Mouse (Mus musculus): Measurements from ENCODE around the gene Zzef1.
"Not testable (repeated sequence)": the region's sequence is repeated elsewhere in the genome, so short reads cannot be mapped to it uniquely, and the experiment has no call there.

The Zzef1 gene

DNA sequence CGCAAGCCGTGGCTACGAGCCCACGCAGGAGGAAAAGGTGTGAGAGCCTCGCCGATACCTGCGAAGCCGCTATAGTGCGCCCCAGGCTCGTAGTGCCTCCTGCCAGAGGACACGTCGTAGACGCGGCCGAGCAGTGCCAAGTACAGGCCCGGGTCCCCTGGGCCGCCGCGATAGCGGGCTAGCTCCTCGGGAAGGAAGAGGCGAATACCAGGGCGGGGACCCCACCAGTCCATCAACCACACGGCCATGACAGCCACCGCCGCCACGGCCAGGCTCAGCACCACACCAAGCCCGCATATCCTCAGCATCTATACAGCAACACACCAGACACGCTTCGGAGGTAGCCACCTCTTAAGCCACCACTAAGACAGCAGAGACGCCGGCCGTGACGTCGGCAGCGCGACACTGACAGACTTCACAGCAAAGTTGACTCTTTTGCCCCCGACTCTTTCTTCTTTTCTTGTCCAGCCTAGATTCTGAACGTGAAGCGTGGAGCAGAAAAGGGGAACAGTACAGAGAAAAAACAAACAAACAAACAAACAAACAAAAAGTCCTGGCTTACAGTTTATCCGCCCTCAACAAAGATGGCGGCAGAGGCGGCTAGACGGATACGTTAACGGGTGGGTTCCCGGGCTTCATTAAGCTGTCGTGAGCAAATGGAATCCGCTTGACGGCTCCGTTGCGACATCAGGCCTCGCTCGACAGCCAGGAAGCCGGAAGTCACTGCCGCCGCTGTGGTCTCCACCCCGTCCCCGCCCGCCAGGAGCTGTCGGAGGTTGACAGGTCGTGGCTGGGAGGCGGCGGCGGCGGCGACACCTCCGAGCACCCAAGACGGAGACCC is at the start of gene Zzef1, which contains the start of gene Cyb5d2:
Zzef1 (plus strand) TSS at position 772 of the 841 bp plus-strand sequence.
Cyb5d2 (minus strand) TSS at position 688 of the 841 bp plus-strand sequence.
- DNase-seq, result peak; percentile 96 to 98

DNA sequence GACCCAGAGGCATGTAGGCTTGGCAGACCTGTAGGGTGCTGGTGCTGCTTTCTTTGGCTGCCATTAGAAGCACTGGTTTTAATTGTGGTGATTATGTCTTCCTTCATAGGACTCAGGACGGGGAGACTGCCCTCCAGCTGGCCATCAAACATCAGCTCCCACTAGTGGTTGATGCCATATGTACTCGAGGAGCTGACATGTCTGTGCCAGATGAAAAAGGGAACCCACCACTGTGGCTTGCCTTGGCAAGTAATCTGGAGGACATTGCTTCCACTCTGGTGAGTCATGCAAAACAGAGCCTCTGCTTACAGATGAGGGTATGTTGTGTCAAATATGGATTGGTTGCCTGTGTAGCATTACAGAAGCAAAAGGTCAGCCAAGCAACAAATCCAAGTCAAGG is 44.1 kb upstream of the Zzef1 start:
- DNase-seq, result peak; percentile 19 to 35

DNA sequence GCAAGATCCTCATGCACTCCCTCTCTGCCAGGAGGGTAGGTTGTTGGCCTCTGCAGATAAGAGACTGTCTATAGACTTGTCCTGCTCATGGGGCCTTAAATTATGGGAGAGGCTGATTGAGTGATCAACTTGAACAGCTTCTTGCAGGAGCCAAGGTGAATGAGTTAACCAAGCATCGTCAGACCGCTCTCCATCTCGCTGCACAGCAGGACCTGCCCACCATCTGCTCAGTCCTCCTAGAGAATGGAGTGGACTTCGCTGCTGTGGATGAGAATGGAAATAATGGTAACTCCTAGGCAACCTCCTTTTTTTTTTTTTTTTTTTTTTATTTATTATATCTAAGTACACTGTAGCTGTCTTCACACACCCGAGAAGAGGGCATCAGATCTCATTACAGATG is 37.7 kb upstream of the Zzef1 start:
- no peak for DNase-seq

DNA sequence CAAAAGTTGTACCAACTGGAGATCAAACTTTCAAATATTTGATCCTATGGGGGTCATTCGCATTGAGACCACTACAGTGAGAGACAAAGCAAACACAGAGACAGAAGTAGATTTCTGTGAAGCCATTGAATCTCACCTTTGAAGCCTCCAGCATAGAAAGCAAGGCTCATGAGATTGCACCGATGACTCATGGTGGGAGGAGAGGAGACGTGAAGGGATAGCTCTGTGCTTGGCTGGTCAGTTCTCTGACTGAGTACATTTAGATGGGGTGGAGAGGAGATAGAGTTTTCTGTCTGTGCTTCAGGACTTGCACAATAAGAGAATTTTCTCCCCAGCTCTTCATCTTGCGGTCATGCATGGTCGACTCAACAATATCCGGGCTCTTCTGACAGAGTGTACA is 36.4 kb upstream of the Zzef1 start:
- DNase-seq, result no peak

DNA sequence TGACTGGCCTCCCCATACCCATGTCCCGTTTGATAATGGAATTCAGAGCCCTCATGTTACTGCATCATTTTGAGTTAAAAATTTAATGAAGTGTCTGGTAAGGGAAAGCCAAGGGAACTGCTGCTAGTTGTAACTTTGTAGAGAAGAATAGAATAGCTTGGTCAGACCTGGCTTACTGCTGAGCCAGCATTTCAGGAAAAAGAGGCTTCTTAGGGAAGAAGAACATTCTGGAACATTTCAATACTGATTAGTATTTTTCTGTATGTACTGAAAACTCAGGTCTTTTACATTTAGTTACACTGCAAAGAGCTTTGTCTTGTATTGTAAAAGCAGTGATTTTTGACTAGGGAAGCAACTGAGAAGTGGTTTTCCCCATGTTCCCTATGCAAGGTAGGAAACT is 35.2 kb upstream of the Zzef1 start:
- no peak for DNase-seq

DNA sequence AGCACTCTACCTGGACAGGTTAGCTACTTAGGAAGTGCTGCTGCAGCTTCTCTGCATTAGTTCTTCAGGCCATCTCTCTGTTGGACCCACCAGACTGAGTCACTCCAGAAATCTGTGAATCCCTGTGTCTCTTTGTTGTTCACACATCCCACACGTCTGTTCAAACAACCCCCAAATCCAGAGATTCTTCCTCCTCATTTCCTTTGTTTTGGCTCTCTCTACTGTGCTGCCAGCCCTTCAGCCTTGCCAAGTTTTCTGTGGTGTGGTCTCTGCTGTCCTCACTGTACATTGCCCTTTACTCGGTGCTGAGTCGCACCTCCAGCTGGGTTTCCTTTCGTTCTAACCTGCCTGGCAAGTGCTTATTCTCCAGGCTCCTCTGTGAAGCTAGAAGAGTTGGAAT is 31.8 kb upstream of the Zzef1 start:
- no peak for DNase-seq

DNA sequence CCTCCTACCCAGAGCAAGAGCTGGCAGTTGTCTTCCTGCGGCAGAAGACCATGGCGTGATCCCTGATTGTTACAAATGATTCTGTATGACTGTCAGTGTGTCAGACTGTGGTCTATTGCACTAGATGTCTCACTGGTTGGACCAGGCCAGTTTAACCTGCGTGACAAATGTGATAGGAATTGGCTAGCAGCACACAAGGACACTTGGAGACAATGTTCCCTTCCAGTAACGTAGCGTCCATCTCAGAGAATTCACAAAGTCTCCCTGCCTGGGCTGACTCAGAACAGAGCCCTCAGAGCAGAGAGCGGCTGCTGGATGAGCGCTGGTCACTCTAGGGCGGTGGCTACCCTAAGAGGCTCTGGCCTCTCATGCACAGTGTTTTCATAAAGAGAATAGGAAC is 28.3 kb upstream of the Zzef1 start:
- no peak for DNase-seq

DNA sequence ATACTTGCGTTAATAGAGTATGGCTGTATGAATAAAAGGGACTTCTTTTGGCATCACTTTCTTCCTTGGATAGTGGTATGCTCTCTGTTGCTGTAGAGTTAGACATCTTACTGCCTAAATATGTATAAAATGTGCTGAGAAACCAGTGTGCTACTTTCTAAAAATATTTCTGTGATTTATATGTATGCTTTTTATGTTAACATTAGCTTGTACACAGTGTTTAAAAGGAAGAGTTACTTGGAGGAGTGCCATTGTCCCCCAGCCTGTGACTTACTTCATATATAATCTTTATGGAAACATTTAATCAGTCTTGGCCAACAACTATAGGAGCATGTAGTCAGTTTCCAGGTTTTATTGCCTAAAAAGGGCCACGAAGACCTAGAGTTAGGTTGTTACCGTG is 27.0 kb upstream of the Zzef1 start:
- no peak for DNase-seq

DNA sequence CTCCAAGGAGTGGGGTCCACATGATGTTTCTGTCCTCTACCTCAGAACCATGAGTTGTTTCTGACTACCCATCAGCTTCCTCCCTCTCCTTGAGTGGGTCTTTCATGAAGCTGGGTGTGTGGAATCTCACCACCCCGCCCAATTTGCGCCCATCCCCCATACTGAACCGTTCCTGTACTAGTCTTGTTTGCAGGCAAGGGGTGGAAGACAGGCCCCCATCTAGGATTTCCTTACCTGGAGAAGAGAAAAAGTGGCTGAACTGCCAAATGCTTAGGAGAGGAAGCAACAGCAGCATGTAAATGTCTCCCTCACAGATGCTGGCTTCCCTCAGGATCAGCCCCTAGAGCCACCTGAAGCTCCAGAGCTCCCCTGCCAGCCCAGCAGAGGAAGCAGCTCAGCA is 25.7 kb upstream of the Zzef1 start:
- no peak for DNase-seq

DNA sequence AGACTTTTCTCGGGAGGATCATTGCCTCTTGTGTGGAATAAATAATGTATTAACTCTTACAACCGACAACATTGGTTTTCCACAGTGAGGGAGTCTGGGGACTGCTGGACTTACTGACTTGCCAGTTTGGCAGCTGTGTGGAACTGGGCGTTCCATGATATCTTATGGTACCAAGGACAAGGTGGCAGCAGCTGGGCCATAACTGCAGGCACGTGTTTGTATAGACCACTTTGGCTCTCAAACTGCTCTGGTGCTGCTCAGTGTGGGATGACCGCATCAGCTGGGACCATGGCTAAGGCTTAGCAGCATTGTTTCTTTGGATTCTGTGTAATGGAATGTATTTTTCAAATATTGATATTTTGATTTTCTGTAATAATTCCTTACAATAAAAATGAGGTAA is 25.2 kb upstream of the Zzef1 start:
- DNase-seq, result peak in 1 of 2 experiments; percentile 52

DNA sequence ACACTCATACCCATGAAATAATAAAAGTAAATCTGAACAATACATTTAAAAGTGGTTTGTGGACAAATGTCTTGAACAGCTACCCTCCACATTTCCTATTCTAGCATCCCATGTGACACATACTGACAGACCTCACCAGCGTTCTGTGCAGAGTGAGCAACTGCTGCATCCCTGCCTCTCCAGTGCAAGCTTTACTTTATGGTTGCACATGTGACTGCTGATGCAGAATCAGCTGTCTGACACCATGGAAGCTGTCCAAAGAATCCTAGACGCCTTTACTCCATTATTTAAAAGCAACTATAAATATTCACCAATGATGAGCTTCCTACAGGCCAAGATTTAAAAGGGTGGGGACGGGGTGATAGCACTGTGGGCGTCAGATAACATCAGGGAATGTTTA is 24.6 kb upstream of the Zzef1 start:
- DNase-seq, result peak; percentile 15 to 27

DNA sequence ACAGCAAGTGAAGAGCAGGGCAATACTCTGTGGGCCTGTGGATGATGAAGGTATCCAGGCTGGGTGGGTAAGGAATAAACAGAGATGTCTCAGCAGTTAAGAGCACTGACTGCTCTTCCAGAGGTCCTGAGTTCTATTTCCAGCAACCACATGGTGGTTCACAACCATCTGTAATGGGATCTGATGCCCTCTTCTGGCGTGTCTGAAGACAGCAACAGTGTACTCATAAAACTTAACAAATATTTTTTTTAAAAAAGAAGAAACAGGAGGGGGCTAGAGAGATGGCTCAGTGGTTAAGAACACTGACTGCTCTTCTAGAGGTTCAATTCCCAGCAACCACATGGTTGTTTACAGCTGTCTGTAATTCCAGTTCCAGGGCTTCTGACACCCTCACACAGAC is 23.4 kb upstream of the Zzef1 start:
- not testable (repeated sequence) for DNase-seq

DNA sequence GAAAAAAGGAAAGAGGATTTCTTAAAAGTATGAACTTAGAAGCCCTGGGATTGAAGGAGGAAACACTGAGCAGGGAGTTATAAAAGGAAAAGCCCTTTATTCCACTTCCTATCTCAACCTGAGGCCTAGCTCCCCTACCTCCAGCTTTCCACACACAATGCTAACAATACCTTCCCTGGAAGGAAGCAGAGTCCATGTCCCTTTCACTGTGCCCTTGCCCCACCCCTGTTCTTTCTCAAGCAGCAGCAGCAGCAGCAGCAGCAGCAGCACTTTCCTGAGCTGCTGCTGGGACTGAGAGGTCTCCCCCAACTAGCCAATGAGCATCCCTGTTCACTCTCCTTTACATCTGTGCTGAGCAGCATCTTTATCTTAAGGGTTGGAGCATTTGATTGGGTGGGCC is 17.1 kb upstream of the Zzef1 start:
- DNase-seq, result no peak

DNA sequence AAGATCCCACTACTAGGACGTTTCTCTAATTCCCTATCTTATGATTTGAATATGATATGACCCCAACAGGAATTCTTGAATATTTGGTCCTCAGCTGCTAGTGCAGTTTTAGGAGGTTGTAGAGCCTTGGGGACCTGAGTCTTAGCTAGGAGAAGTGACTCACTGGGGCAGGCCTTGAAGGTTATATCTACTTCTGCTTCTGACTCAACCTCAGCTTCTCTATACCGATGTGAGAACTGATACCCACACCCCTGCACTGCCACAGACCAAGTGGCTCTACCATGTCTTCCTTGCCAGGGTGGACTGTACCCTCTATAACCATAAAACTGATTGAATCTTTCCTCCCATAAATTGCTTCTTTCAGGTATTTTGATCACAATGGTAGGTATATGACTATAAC is 13.9 kb upstream of the Zzef1 start:
- no peak for DNase-seq

DNA sequence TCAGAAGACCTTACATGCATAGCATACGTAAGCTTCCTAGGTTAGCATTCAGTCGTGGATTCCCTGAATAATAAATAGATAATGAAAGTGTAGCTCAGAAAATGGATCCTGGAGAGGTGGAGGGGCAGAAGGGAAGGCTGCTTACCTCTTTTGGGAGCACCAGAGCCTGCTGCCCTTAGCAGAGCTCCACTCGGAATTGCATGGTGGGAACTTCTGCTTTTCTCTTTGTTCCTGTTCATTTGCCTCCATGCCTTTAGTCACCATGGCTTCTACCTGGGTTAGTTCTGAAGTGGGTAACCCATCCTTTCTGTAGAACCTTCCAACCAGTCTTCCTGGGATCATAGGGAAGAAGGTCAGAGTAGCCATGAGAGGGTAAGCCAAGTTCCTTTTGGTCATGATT is 13.5 kb upstream of the Zzef1 start:
- DNase-seq, result no peak

DNA sequence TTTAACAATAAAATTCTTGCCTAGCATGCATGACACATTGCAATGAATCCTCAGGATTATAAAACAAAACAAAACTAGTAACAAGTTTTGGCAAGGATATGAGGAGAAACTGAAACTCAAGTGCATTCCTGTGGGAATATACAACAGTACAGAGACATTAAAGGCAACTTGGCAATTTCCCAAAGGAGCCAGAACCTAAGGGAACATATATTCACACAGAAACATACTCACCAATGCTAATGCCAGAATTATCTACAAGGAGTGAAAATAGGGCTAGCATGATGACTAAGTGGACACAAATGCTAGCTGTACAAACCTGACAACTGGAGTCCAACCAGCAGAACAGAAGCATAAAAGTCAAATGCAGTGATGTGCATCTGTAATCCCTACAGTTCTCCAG is 4.0 kb upstream of the Zzef1 start:
- DNase-seq, result no peak

DNA sequence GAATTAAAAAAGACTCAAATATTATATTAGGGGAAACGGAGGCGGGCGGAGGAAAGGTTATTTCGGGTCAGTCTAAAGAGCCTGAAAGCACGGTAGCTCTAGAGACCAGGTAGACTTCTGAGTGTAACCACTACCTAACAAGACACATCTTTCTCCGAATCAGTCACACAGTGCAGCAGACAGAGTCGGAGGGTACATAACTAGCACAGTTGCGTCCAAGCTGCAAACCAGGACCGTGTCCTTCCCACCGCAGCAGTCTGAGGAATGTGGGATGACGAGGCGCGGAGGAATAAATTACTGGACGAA is 924 bp upstream of the Zzef1 start:
- DNase-seq, result no peak

DNA sequence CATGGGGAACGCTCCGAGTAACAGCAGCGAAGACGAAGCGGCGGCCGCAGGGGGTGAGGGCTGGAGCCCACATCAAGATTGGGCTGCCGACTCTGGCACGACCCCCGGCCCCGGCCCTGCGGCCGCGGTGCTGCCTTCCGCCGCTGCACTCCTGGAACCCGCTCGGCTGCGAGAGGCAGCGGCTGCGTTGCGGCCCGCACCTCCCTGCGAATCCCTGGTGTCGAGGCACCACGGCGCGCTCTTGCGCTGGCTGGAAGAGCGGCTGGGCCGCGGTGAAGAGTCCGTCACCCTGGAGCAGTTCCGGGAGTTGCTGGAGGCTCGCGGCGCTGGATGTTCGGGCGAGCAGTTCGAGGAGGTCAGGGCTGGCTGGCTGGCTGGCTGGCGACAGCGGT is 266 bp downstream of the Zzef1 start:
- no peak for DNase-seq

DNA sequence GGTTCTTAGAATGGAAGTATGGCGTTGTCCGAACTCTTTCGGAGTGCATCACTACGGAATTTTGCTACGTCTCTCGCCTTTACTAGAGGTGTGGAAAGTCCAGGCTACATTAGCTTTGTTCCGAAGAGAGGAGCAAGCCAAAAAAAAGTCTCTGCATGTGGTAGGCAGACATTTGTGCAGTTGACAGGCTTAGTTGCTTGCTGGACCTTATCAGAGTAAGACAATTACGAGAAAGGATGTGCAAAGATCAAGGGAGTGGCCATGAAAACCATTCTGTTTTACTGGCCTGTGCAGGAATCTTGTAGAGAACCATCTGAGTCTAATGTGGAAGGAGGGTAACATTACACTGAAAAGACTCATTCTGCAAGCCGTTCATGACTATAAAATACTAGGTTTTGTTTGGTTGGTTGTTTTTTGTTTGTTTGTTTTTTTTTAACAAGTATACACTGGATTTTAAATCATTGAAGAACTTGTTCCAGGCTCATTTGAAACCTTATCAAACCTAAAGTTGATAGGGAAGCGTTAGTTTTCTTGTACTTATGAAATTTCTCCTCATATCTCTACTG is 830 bp downstream of the Zzef1 start:
- no peak for DNase-seq

DNA sequence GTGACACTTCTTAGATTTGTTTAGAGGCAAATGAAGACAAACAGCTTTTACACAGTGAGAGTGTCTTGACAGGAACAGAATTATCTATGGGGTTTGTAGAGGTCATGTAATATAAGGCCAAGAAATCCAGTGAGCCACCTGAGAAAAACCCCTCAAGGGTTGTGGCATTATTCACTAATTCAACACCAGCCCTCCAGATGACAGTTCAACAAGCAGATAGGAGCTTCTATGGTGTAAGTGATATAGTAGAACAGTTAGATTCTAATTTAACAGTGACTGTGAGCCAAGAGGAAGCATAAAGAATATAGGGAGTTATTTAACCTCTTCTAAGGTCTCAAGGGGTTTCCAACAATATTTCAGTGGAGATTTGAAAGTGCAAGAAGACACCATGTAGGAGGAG is 2.1 kb downstream of the Zzef1 start:
- DNase-seq, result no peak

DNA sequence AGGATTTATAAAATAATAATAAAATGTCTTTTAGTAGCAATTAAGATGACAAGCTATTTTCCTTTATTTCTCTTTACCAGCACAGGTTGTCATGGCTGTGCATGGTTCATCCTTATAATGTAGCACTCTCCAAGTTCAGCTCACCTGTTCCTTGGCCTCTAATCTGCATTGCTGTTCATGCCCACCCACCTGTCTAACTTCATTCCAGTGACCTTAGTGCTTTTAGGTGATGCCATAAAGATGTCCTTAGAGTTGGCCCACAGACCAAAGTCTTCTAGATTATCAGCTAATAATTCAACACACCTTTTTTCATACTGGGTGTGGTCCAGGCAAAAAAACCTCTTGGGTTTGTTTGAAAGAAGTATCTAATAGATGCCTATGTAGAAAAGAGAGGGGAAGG is 5.2 kb downstream of the Zzef1 start:
- DNase-seq, result no peak

DNA sequence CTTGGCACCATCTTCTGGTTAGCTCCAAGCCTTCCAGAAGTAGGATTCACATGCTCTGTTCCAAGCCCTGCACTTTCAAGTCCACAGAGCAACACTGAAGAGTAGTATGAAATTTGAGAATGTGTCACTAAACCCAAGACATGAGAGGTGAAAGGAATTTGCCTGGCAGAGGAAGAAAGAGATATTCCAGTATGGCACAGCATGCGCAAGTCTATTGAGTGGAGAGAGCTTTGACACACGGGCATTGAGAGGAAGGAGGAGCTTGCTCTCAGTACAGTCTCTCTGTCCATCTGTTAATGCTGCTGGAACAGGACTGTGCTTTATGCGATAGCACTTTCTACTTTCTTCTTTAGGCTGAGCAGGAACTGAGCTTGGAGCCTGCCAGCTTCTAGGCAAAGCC is 7.0 kb downstream of the Zzef1 start:
- no peak for DNase-seq

DNA sequence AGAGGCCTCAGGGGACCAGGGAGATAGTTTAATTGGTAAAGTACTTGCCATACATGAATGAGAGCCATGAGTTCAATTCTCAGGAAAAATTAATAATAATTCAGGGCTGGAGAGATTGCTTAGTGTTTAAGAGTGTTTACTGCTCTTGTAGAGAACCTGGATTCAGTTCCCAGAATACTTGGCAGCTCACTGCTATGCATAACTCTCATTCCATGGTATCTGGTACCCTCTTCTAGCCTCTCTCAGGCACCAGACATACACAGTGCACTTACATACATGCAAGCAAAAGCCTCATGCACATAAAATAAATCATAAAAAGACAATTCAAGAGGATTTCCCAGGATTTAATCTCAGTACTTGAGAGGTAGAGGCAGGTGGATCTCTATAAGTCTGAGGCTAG is 8.6 kb downstream of the Zzef1 start:
- no peak for DNase-seq

DNA sequence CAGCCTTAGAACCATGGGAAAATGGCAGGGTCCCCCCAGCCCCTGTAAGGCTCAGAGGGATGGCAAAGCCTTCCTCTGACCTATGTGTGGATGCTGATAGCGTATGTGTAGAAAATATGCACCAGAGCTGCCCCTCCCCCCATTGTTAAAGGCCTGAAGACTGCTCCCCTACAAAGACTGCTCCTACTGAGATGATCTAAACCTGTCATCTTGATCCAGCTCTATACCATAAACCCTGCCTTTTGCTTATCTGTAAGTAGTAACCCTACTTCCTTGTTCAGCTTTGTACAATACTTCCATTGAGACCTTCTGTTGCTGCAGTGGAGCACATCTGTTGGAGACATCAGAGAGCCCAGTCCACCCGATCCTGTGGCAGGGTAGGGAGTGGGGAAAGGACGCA is 9.2 kb downstream of the Zzef1 start:
- no peak for DNase-seq

DNA sequence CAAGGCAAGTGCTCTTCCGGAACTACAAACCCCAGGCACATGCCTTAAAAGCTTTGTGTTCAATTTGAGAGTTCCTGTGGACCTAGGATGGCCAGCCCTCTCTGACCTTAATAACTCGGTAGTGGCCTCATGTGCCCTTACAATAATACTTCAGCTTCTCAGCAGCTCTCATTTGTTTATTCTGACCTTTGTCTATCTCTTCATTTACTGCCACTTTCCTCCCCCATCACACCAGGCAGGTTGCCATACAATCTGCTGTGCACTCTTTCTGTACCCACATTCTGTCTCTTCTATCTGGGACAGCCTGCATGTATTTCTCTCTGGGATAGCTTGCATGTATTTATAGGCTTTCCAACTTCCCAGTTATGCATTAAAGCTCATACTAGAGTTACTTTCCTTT is 10.5 kb downstream of the Zzef1 start:
- DNase-seq, result no peak
